Mouse (Mus musculus): ENCODE measurements at regions not wholly inside any gene's neighbourhood (a gene's known extent, or its start where the extent isn't known, plus 50 kb on each side); places are given as distances from the start of the nearest gene placed in this dataset.

GRCm38 (mm10) chr6:117788580-117789540 is 52.1 kb upstream of the Zfp637 start:
- no peak for DNase-seq (ENCODE audit: low spot score)

GRCm38 (mm10) chr6:117790581-117790980 is 50.4 kb upstream of the Zfp637 start:
- no peak for DNase-seq (ENCODE audit: low spot score)

Data from heart, adult 8-10 months (tissue).